ENCODE assay signal across 33 mouse cellular contexts in the genomic region with DNA sequence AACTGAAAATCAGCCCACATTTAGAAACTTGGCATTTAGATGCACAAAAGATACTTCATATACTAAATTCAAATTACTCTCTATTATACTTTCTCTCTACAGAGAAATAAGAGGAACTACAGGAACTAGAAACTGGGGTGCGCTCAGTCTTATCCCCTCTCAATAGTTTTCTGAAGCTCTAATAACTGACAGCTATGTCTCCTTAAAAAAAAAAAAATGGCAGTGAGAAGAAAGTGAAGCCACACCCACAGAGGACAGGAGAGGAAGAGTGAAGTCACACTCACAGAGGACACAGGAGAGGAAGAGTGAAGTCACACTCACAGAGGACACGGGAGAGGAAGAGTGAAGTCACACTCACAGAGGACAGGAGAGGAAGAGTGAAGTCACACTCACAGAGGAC. TPM values are rescaled to one million over a fixed set of nuclear protein-coding genes. Genes with fewer than 3 reads are reported as not detected.
"Had no signal": no experiment of that assay in that cellular context is flagged by ENCODE, and none has a peak within 500 bp of the region (broad histone marks: within the 10 kb centered on the region; RNA-seq: fewer than 3 reads in every experiment).

No protein-coding gene starts in this region.

- H3K27ac ChIP-seq: gastrocnemius, adult 2 months; heart, embryonic 10.5 days; hindbrain, embryonic 10.5 days; hindbrain, embryonic 12.5 days; hindbrain, embryonic 14.5 days; hindbrain, postnatal 0 days; kidney, embryonic 15.5 days; kidney, postnatal 0 days; limb, embryonic 13.5 days; limb, embryonic 15.5 days; liver, embryonic 12.5 days; liver, embryonic 14.5 days had no signal

- H3K4me1 ChIP-seq: heart, embryonic 10.5 days; heart, embryonic 12.5 days; hindbrain, embryonic 10.5 days; hindbrain, embryonic 12.5 days; kidney, embryonic 15.5 days; limb, embryonic 13.5 days; limb, embryonic 15.5 days; liver, embryonic 12.5 days had no signal

- H3K27me3 ChIP-seq: heart, embryonic 12.5 days; hindbrain, embryonic 12.5 days; kidney, embryonic 15.5 days; limb, embryonic 13.5 days; limb, embryonic 15.5 days; liver, embryonic 12.5 days had no signal

- DNase-seq: gastrocnemius, adult 2 months; gastrocnemius, postnatal 10 days; gastrocnemius, postnatal 25 days; heart, adult 18-20 months; heart, postnatal 10 days; heart, postnatal 4 days; kidney, adult 11 months; kidney, adult 2 months; kidney, adult 9 months; kidney, postnatal 14 days; kidney, postnatal 36 days; layer of hippocampus, adult 9-11 months; layer of hippocampus, postnatal 36 days; left cerebral cortex, postnatal 4 days had no signal

- ATAC-seq: hindbrain, postnatal 0 days; intestine, embryonic 16.5 days; liver, embryonic 12.5 days had no signal

- H3K9me3 ChIP-seq: heart, embryonic 10.5 days; hindbrain, embryonic 12.5 days; kidney, embryonic 15.5 days; limb, embryonic 15.5 days had no signal

- H3K4me3 ChIP-seq: gastrocnemius, adult 2 months; heart, embryonic 10.5 days; heart, embryonic 12.5 days; hindbrain, embryonic 10.5 days; hindbrain, embryonic 12.5 days; kidney, embryonic 15.5 days; limb, embryonic 13.5 days; limb, embryonic 15.5 days; liver, embryonic 12.5 days had no signal

- H3K4me2 ChIP-seq: heart, embryonic 12.5 days; hindbrain, embryonic 12.5 days; hindbrain, embryonic 14.5 days; kidney, embryonic 15.5 days; limb, embryonic 13.5 days; limb, embryonic 15.5 days; liver, embryonic 12.5 days had no signal

- H3K9ac ChIP-seq: heart, embryonic 12.5 days; hindbrain, embryonic 12.5 days; hindbrain, embryonic 14.5 days; kidney, embryonic 15.5 days; limb, embryonic 13.5 days; limb, embryonic 15.5 days; liver, embryonic 12.5 days; liver, embryonic 14.5 days had no signal

RNA-seq across cellular contexts. Expression of gene Gm20537, which starts 32.1 kb away (rescaled TPM):
- total RNA-seq: gastrocnemius, adult 2 months; gastrocnemius, postnatal 10 days; granulocyte monocyte progenitor cell, adult 5-6 weeks; heart, postnatal 25 days; layer of hippocampus, adult 18-20 months; layer of hippocampus, postnatal 36 days; left cerebral cortex, adult 8-10 months had no signal
- polyA plus RNA-seq: heart, embryonic 14.5 days; hindbrain, postnatal 0 days; kidney, postnatal 0 days; large intestine, adult 2 months had no signal
